Mouse (Mus musculus) kidney, adult 2 months (tissue): ENCODE measurements at regions not wholly inside any gene's neighbourhood (a gene's known extent, or its start where the extent isn't known, plus 50 kb on each side); places are given as distances from the start of the nearest gene placed in this dataset.
"Not testable (repeated sequence)": the region's sequence is repeated elsewhere in the genome, so short reads cannot be mapped to it uniquely, and the experiment has no call there.

Experiments
- CTCF ChIP-seq: fragments of 200-500 bp; conservative IDR thresholded peaks from 2 replicates; pipeline ENCODE4 v1.5.1; 2011; ENCODE audit warnings: low read depth, mild to moderate bottlenecking, control low read depth, low read length, moderate library complexity, mixed read lengths; ENCODE audit not compliant: insufficient read depth, insufficient read length
- POLR2A ChIP-seq: fragments of 200-500 bp; IDR thresholded peaks from one replicate; pipeline ENCODE4 v1.6.1; 2011; ENCODE audit warnings: low read depth, low read length, control low read depth

- TF ChIP-seq CTCF, POLR2A: not testable (repeated sequence)
These were observed 104.3 kb upstream of the Snrpn start for GRCm38 (mm10) chr7:60244187-60244866.
